Mouse (Mus musculus) hindlimb bud, embryonic 11.5 days (tissue): ENCODE results near the gene Gm11492.

Experiments used
- DNase-seq: peaks from one replicate; pipeline ENCODE4 v3.0.0-alpha.2; 2012; ENCODE audit warnings: low read depth, low spot score; ENCODE audit errors: extremely low spot score

Gm11492 gene

GRCm38 (mm10) chr11:87596492-87596891 lies 30.0 kb downstream of the Gm11492 start:
- no peak for DNase-seq

- no peak for DNase-seq
Measured at GRCm38 (mm10) chr11:87597061-87597460, 30.6 kb downstream of the Gm11492 start.

GRCm38 (mm10) chr11:87599395-87600089 lies 33.1 kb downstream of the Gm11492 start:
- no peak for DNase-seq

- no peak for DNase-seq
Measured at GRCm38 (mm10) chr11:87600322-87600853, 33.9 kb downstream of the Gm11492 start.

GRCm38 (mm10) chr11:87602234-87602633 lies 35.8 kb downstream of the Gm11492 start:
- no peak for DNase-seq

- DNase-seq: no peak
Measured at GRCm38 (mm10) chr11:87603571-87603970, 37.1 kb downstream of the Gm11492 start.

GRCm38 (mm10) chr11:87609264-87609663 lies 42.8 kb downstream of the Gm11492 start:
- DNase-seq: no peak

GRCm38 (mm10) chr11:87611547-87611946 lies 45.1 kb downstream of the Gm11492 start:
- DNase-seq: no peak

GRCm38 (mm10) chr11:87613972-87614371 lies 47.5 kb downstream of the Gm11492 start:
- DNase-seq: no peak

- DNase-seq: no peak
Measured at GRCm38 (mm10) chr11:87615551-87615950, 49.1 kb downstream of the Gm11492 start.

GRCm38 (mm10) chr11:87615952-87616351 lies 49.5 kb downstream of the Gm11492 start:
- no peak for DNase-seq

- DNase-seq: no peak
Measured at GRCm38 (mm10) chr11:87616790-87617474, 50.5 kb downstream of the Gm11492 start, which contains the start of gene Hsf5. TSS of gene Hsf5 (plus strand) at chr11:87617164.

GRCm38 (mm10) chr11:87617606-87618005 lies 51.2 kb downstream of the Gm11492 start:
- no peak for DNase-seq
